Mouse (Mus musculus) ES-Bruce4 (cell line): ENCODE results near the gene Lipt1.

ENCODE experiments used
- CTCF ChIP-seq: IDR thresholded peaks from one replicate; pipeline ENCODE4 v1.8.1; 2011; ENCODE audit warnings: low read depth, low read length
- EP300 ChIP-seq: IDR thresholded peaks from 2 replicates; pipeline ENCODE4 v1.6.1; 2011; ENCODE audit warnings: low read depth, low read length; ENCODE audit not compliant: insufficient read depth
- POLR2A ChIP-seq: IDR thresholded peaks from one replicate; pipeline ENCODE4 v1.8.1; 2011; ENCODE audit warnings: low read length; ENCODE audit not compliant: insufficient read depth

GRCm38 (mm10) chr1:37871704-37872103, at the start of gene Lipt1:
- TF ChIP-seq CTCF (no peak), EP300 (no peak), POLR2A (no peak)
